Mouse (Mus musculus): ENCODE measurements around the gene Sept10. TPM values are rescaled to one million over a fixed set of nuclear protein-coding genes. Genes with fewer than 3 reads are reported as not detected.

Gene Sept10
- polyA plus RNA-seq, 1 experiment from 2014 or later: 32.4 TPM

GRCm38 (mm10) chr10:59237757-59238156 is 16.1 kb upstream of the Sept10 start:
- DNase-seq (ENCODE audit: low spot score) (no peak), ATAC-seq (ENCODE audit: low FRiP score) (no peak)
- 53% methylated on average over 3 of the region's 3 CpGs for WGBS

GRCm38 (mm10) chr10:59236486-59236885 is 14.8 kb upstream of the Sept10 start:
- 93% methylated on average over 6 of the region's 6 CpGs for WGBS
- H3K4me3 ChIP-seq (ENCODE audit: low read depth, low read length): no peak overlapping the region

More at GRCm38 (mm10) chr10:59237757-59238156, 16.1 kb upstream of the Sept10 start:
- no peaks in the 10 kb centered on the region for H3K36me3 ChIP-seq (ENCODE audit: control insufficient read depth, insufficient read depth, low read length)
- no peaks in the 10 kb centered on the region for H3K4me1 ChIP-seq (replicated peaks; ENCODE audit: control insufficient read depth, insufficient read depth, low read length)
- H3K27me3 ChIP-seq (ENCODE audit: control insufficient read depth, insufficient read depth, low read length): no peaks in the 10 kb centered on the region
- no peak overlapping the region for H3K27ac ChIP-seq (ENCODE audit: low read depth, low read length)
- no peak overlapping the region for H3K4me2 ChIP-seq (replicated peaks; ENCODE audit: low read depth, low read length)
- H3K9me3 ChIP-seq (ENCODE audit: control insufficient read depth, low read length): no peaks in the 10 kb centered on the region
- H3K9ac ChIP-seq (ENCODE audit: low read depth, low read length): no peak overlapping the region
- no peak overlapping the region for H3K4me3 ChIP-seq (ENCODE audit: low read depth, low read length)

GRCm38 (mm10) chr10:59235847-59236246 is 14.2 kb upstream of the Sept10 start:
- 58% methylated on average over 4 of the region's 4 CpGs for WGBS

More at GRCm38 (mm10) chr10:59236486-59236885, 14.8 kb upstream of the Sept10 start:
- H3K4me2 ChIP-seq (replicated peaks; ENCODE audit: low read depth, low read length): no peak overlapping the region
- H3K9ac ChIP-seq (ENCODE audit: low read depth, low read length): no peak overlapping the region
- H3K27me3 ChIP-seq (ENCODE audit: control insufficient read depth, insufficient read depth, low read length): no peaks in the 10 kb centered on the region
- ATAC-seq (ENCODE audit: low FRiP score) (no peak), DNase-seq (ENCODE audit: low spot score) (no peak)
- H3K36me3 ChIP-seq (ENCODE audit: control insufficient read depth, insufficient read depth, low read length): no peaks in the 10 kb centered on the region
- H3K9me3 ChIP-seq (ENCODE audit: control insufficient read depth, low read length): no peaks in the 10 kb centered on the region
- no peak overlapping the region for H3K27ac ChIP-seq (ENCODE audit: low read depth, low read length)
- H3K4me1 ChIP-seq (replicated peaks; ENCODE audit: control insufficient read depth, insufficient read depth, low read length): no peaks in the 10 kb centered on the region

GRCm38 (mm10) chr10:59235227-59235626 is 13.6 kb upstream of the Sept10 start:
- Histone ChIP-seq H3K4me1 (replicated peaks; ENCODE audit: control insufficient read depth, insufficient read depth, low read length) (no peaks in the 10 kb centered on the region), H3K27ac (ENCODE audit: low read depth, low read length) (no peak overlapping the region), H3K4me3 (ENCODE audit: low read depth, low read length) (no peak overlapping the region), H3K36me3 (ENCODE audit: control insufficient read depth, insufficient read depth, low read length) (no peaks in the 10 kb centered on the region), H3K9me3 (ENCODE audit: control insufficient read depth, low read length) (no peaks in the 10 kb centered on the region), H3K4me2 (replicated peaks; ENCODE audit: low read depth, low read length) (no peak overlapping the region), H3K9ac (ENCODE audit: low read depth, low read length) (no peak overlapping the region), H3K27me3 (ENCODE audit: control insufficient read depth, insufficient read depth, low read length) (no peaks in the 10 kb centered on the region)
- 90% methylated on average over 2 of the region's 2 CpGs for WGBS
- ATAC-seq (ENCODE audit: low FRiP score) (no peak), DNase-seq (ENCODE audit: low spot score) (no peak)

More at GRCm38 (mm10) chr10:59235847-59236246, 14.2 kb upstream of the Sept10 start:
- Histone ChIP-seq H3K27ac (ENCODE audit: low read depth, low read length) (no peak overlapping the region), H3K9me3 (ENCODE audit: control insufficient read depth, low read length) (no peaks in the 10 kb centered on the region), H3K9ac (ENCODE audit: low read depth, low read length) (no peak overlapping the region), H3K4me3 (ENCODE audit: low read depth, low read length) (no peak overlapping the region), H3K36me3 (ENCODE audit: control insufficient read depth, insufficient read depth, low read length) (no peaks in the 10 kb centered on the region), H3K4me2 (replicated peaks; ENCODE audit: low read depth, low read length) (no peak overlapping the region), H3K4me1 (replicated peaks; ENCODE audit: control insufficient read depth, insufficient read depth, low read length) (no peaks in the 10 kb centered on the region), H3K27me3 (ENCODE audit: control insufficient read depth, insufficient read depth, low read length) (no peaks in the 10 kb centered on the region)
- DNase-seq (ENCODE audit: low spot score) (no peak), ATAC-seq (ENCODE audit: low FRiP score) (no peak)

GRCm38 (mm10) chr10:59229205-59229820 is 7.7 kb upstream of the Sept10 start:
- no peaks in the 10 kb centered on the region for H3K27me3 ChIP-seq (ENCODE audit: control insufficient read depth, insufficient read depth, low read length)
- no peak overlapping the region for H3K27ac ChIP-seq (ENCODE audit: low read depth, low read length)
- no peak overlapping the region for H3K4me2 ChIP-seq (replicated peaks; ENCODE audit: low read depth, low read length)
- no peaks in the 10 kb centered on the region for H3K4me1 ChIP-seq (replicated peaks; ENCODE audit: control insufficient read depth, insufficient read depth, low read length)
- H3K9ac ChIP-seq (ENCODE audit: low read depth, low read length): no peak overlapping the region
- DNase-seq (ENCODE audit: low spot score) (no peak), ATAC-seq (ENCODE audit: low FRiP score) (no peak)
- H3K36me3 ChIP-seq (ENCODE audit: control insufficient read depth, insufficient read depth, low read length): no peaks in the 10 kb centered on the region
- no peaks in the 10 kb centered on the region for H3K9me3 ChIP-seq (ENCODE audit: control insufficient read depth, low read length)
- WGBS: 79% methylated on average over 4 of the region's 4 CpGs
- no peak overlapping the region for H3K4me3 ChIP-seq (ENCODE audit: low read depth, low read length)

- 98% methylated on average over 2 of the region's 2 CpGs for WGBS
- H3K27me3 ChIP-seq (ENCODE audit: control insufficient read depth, insufficient read depth, low read length): no peaks in the 10 kb centered on the region
- no peaks in the 10 kb centered on the region for H3K9me3 ChIP-seq (ENCODE audit: control insufficient read depth, low read length)
- no peak overlapping the region for H3K4me3 ChIP-seq (ENCODE audit: low read depth, low read length)
- no peaks in the 10 kb centered on the region for H3K4me1 ChIP-seq (replicated peaks; ENCODE audit: control insufficient read depth, insufficient read depth, low read length)
- H3K4me2 ChIP-seq (replicated peaks; ENCODE audit: low read depth, low read length): no peak overlapping the region
- no peak for ATAC-seq (ENCODE audit: low FRiP score)
- H3K9ac ChIP-seq (ENCODE audit: low read depth, low read length): no peak overlapping the region
- no peak overlapping the region for H3K27ac ChIP-seq (ENCODE audit: low read depth, low read length)
- no peak for DNase-seq (ENCODE audit: low spot score)
- no peaks in the 10 kb centered on the region for H3K36me3 ChIP-seq (ENCODE audit: control insufficient read depth, insufficient read depth, low read length)
Observed at GRCm38 (mm10) chr10:59225137-59225536, 3.5 kb upstream of the Sept10 start.

GRCm38 (mm10) chr10:59223890-59224289 is 2.2 kb upstream of the Sept10 start:
- no peak for DNase-seq (ENCODE audit: low spot score)
- Histone ChIP-seq H3K4me1 (replicated peaks; ENCODE audit: control insufficient read depth, insufficient read depth, low read length) (no peaks in the 10 kb centered on the region), H3K36me3 (ENCODE audit: control insufficient read depth, insufficient read depth, low read length) (no peaks in the 10 kb centered on the region), H3K27ac (ENCODE audit: low read depth, low read length) (no peak overlapping the region), H3K4me2 (replicated peaks; ENCODE audit: low read depth, low read length) (peak overlapping the region; percentile 93; the same call in 1 of the 2 replicates), H3K9me3 (ENCODE audit: control insufficient read depth, low read length) (no peaks in the 10 kb centered on the region), H3K27me3 (ENCODE audit: control insufficient read depth, insufficient read depth, low read length) (no peaks in the 10 kb centered on the region), H3K9ac (ENCODE audit: low read depth, low read length) (no peak overlapping the region), H3K4me3 (ENCODE audit: low read depth, low read length) (no peak overlapping the region)
- WGBS: 71% methylated on average over 4 of the region's 4 CpGs
- ATAC-seq (ENCODE audit: low FRiP score): no peak

- H3K27me3 ChIP-seq (ENCODE audit: control insufficient read depth, insufficient read depth, low read length): no peaks in the 10 kb centered on the region
- no peaks in the 10 kb centered on the region for H3K9me3 ChIP-seq (ENCODE audit: control insufficient read depth, low read length)
- H3K4me3 ChIP-seq (ENCODE audit: low read depth, low read length): peak overlapping the region; percentile 87
- H3K9ac ChIP-seq (ENCODE audit: low read depth, low read length): 0 out of 2 replicates have a peak overlapping the region, but pooled peaks have one; percentile 25
- no peaks in the 10 kb centered on the region for H3K36me3 ChIP-seq (ENCODE audit: control insufficient read depth, insufficient read depth, low read length)
- peak; percentile 16 for DNase-seq (ENCODE audit: low spot score)
- whole genome bisulfite sequencing: 46% methylated on average over 14 of the region's 14 CpGs
- no peaks in the 10 kb centered on the region for H3K4me1 ChIP-seq (replicated peaks; ENCODE audit: control insufficient read depth, insufficient read depth, low read length)
- no peak overlapping the region for H3K27ac ChIP-seq (ENCODE audit: low read depth, low read length)
- H3K4me2 ChIP-seq (replicated peaks; ENCODE audit: low read depth, low read length): peak overlapping the region; percentile 93
- no peak for ATAC-seq (ENCODE audit: low FRiP score)
Observed at GRCm38 (mm10) chr10:59223301-59223700, 1.7 kb upstream of the Sept10 start.

Data from hindbrain, embryonic 11.5 days (tissue).